Mouse (Mus musculus) megakaryocyte, adult 5-6 weeks (primary cell): ENCODE measurements around the gene Cd81. TPM values are rescaled to one million over a fixed set of nuclear protein-coding genes. Genes with fewer than 3 reads are reported as not detected.

Experiments
- ATAC-seq: 2 replicates; pipeline ENCODE4 v1.8.0; 2016; ENCODE audit warnings: mild to moderate bottlenecking, inconsistent platforms; ENCODE audit not compliant: poor library complexity, severe bottlenecking
- total RNA-seq, 2 experiments: library from RNA; stranded (forward) in 1 of 2; stranded (reverse) in 1 of 2; fragments of 153-499, 151-499 nt in 1 of 2; fragments of 221-1000, 200-1000 nt in 1 of 2; gene quantifications; 2 replicates each; pipeline versions ENCODE4 v1.2.3 to v1.2.4; 2015 to 2017

Gene Cd81
- total RNA-seq, 2 experiments from 2014 or later: 17.2 to 25.3 TPM

GRCm38 (mm10) chr7:143046358-143046757 lies 6.2 kb upstream of the Cd81 start:
- ATAC-seq: peak; percentile 78

- ATAC-seq: no peak
These were observed 3.2 kb upstream of the Cd81 start for GRCm38 (mm10) chr7:143049331-143049730.

GRCm38 (mm10) chr7:143049841-143050816 lies 2.4 kb upstream of the Cd81 start:
- no peak for ATAC-seq

GRCm38 (mm10) chr7:143051316-143051715 lies 1.2 kb upstream of the Cd81 start:
- no peak for ATAC-seq

GRCm38 (mm10) chr7:143053008-143053899 lies 715 bp downstream of the Cd81 start:
- ATAC-seq: peak; percentile 31

GRCm38 (mm10) chr7:143053961-143054611 lies 1.5 kb downstream of the Cd81 start:
- ATAC-seq: no peak

- no peak for ATAC-seq
These were observed 2.0 kb downstream of the Cd81 start for GRCm38 (mm10) chr7:143054612-143054965.

- ATAC-seq: no peak
These were observed 2.5 kb downstream of the Cd81 start for GRCm38 (mm10) chr7:143055001-143055400.

GRCm38 (mm10) chr7:143055499-143056186 lies 3.1 kb downstream of the Cd81 start:
- peak; percentile 26 for ATAC-seq

GRCm38 (mm10) chr7:143057023-143057422 lies 4.5 kb downstream of the Cd81 start:
- ATAC-seq: no peak

GRCm38 (mm10) chr7:143057667-143058220 lies 5.2 kb downstream of the Cd81 start:
- peak; percentile 16 for ATAC-seq

- ATAC-seq: no peak
These were observed 5.7 kb downstream of the Cd81 start for GRCm38 (mm10) chr7:143058221-143058697.

- ATAC-seq: peak; percentile 69
These were observed 6.8 kb downstream of the Cd81 start for GRCm38 (mm10) chr7:143059202-143059870.

- no peak for ATAC-seq
These were observed 10.2 kb downstream of the Cd81 start for GRCm38 (mm10) chr7:143062704-143063103.

- ATAC-seq: no peak
These were observed 11.7 kb downstream of the Cd81 start for GRCm38 (mm10) chr7:143064226-143064625.

GRCm38 (mm10) chr7:143065692-143066091 lies 13.2 kb downstream of the Cd81 start:
- no peak for ATAC-seq

GRCm38 (mm10) chr7:143067469-143067868 lies 14.9 kb downstream of the Cd81 start:
- ATAC-seq: no peak

GRCm38 (mm10) chr7:143067897-143068296 lies 15.4 kb downstream of the Cd81 start:
- no peak for ATAC-seq

GRCm38 (mm10) chr7:143068316-143068881 lies 15.9 kb downstream of the Cd81 start:
- no peak for ATAC-seq
